Mouse (Mus musculus) embryonic facial prominence, embryonic 11.5 days (tissue): Measurements from ENCODE around the gene Gm13285. TPM values are rescaled to one million over a fixed set of nuclear protein-coding genes. Genes with fewer than 3 reads are reported as not detected.
A peak's percentile ranks its signal among the peaks of the same experiment; 100 is the strongest.
"Not testable (repeated sequence)": the region's sequence is repeated elsewhere in the genome, so short reads cannot be mapped to it uniquely, and the experiment has no call there.

Source experiments
- ATAC-seq: fragments of 200-750 bp; cut with Nextera tagmentation; replicated peaks from 2 replicates; pipeline ENCODE4 v1.8.0; 2017; ENCODE audit warnings: low read depth; ENCODE audit not compliant: insufficient number of reproducible peaks, low FRiP score, low TSS enrichment
- DNase-seq: peaks from one replicate; pipeline ENCODE4 v3.0.0-alpha.2; 2015; ENCODE audit warnings: low spot score
- H3K27ac ChIP-seq: fragments of 300-500 bp; sonication (generic); replicated peaks from 2 replicates; pipeline ENCODE4 v1.5.1; 2014; ENCODE audit warnings: mild to moderate bottlenecking, low read depth, low read length, control low read depth
- H3K27me3 ChIP-seq: fragments of 300-500 bp; sonication (generic); 2 replicates; pipeline ENCODE4 v1.6.1; 2014; ENCODE audit warnings: mild to moderate bottlenecking, low read length, moderate library complexity, mixed read lengths; ENCODE audit not compliant: control insufficient read depth, insufficient read depth
- H3K36me3 ChIP-seq: fragments of 300-500 bp; sonication (generic); replicated peaks from 2 replicates; pipeline ENCODE4 v1.6.1; 2014; ENCODE audit warnings: low read depth, mild to moderate bottlenecking, low read length, moderate library complexity, mixed read lengths; ENCODE audit not compliant: control insufficient read depth, insufficient read depth
- H3K4me1 ChIP-seq: fragments of 300-500 bp; sonication (generic); 2 replicates; pipeline ENCODE4 v1.6.1; 2014; ENCODE audit warnings: low read length, mixed read lengths; ENCODE audit not compliant: control insufficient read depth, insufficient read depth
- H3K4me2 ChIP-seq: fragments of 300-500 bp; sonication (generic); 2 replicates; pipeline ENCODE4 v1.6.1; 2014; ENCODE audit warnings: low read depth, mild to moderate bottlenecking, control low read depth, low read length, moderate library complexity
- H3K4me3 ChIP-seq: fragments of 300-500 bp; sonication (generic); 2 replicates; pipeline ENCODE4 v1.5.1; 2014; ENCODE audit warnings: low read depth, low read length, control low read depth
- H3K9ac ChIP-seq: fragments of 300-500 bp; sonication (generic); replicated peaks from 2 replicates; pipeline ENCODE4 v1.6.1; 2014; ENCODE audit warnings: mild to moderate bottlenecking, control low read depth, low read length
- H3K9me3 ChIP-seq: fragments of 300-500 bp; sonication (generic); replicated peaks from 2 replicates; pipeline ENCODE4 v1.6.1; 2016; ENCODE audit warnings: mild to moderate bottlenecking, low read length, inconsistent platforms, mixed read lengths; ENCODE audit not compliant: control insufficient read depth
- WGBS: fragments of 180-500 bp; shearing (Covaris S2); extraction: QIAGEN DNeasy Blood & Tissue Kit; methylation state at CpG from one replicate; pipeline ENCODE4 v1.1.7; 2014; 5-methylcytosine and 5-hydroxymethylcytosine counted together
- polyA plus RNA-seq: library from polyadenylated mRNA; unstranded; fragments of >200 nt; fragmentation: Nextera tagmentation; extraction: Ambion mirVana; gene quantifications from 2 replicates; pipeline ENCODE4 v1.2.1, GENCODE M21; 2014

Gene Gm13285
- polyA plus RNA-seq, 1 experiment from 2014 or later, result 0.86 TPM

- H3K27me3 ChIP-seq, H3K9me3 ChIP-seq, H3K9ac ChIP-seq, H3K36me3 ChIP-seq, H3K4me1 ChIP-seq, ATAC-seq, DNase-seq, H3K4me3 ChIP-seq, H3K4me2 ChIP-seq, H3K27ac ChIP-seq: not testable (repeated sequence)
- no CpG with 5 or more reads among the region's 8 CpGs for WGBS
These were observed 5.8 kb downstream of the Gm13285 start, which contains the start of gene Gm13288 for GRCm38 (mm10) chr4:88805231-88805630. Gm13288 (plus strand) TSS chr4:88805531.

DNA sequence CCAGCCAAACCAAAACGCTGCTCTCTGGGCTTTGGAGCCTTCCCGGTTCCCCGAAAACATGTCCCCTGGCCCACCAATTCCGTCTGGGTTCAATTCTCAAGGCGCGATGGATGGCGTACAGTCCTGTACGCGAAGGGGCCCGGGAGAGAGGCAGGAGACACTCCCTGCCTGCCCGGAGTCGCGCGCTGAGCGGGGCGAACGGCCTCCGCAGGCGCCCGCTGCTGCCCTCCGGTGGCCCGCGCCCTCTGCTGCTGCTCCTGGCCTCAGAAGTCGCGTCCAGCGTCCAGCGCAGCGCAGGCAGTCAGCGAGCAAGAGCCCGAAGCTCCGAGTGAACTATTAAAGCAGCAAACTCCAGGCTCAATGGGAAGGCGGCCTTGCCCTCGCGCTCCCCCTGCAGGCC, 6.3 kb downstream of the Gm13285 start:
- WGBS, result no CpG with 5 or more reads among the region's 34 CpGs
- not testable (repeated sequence) for H3K4me3 ChIP-seq, H3K27me3 ChIP-seq, H3K4me2 ChIP-seq, H3K27ac ChIP-seq, ATAC-seq, H3K4me1 ChIP-seq, H3K9me3 ChIP-seq, H3K36me3 ChIP-seq, DNase-seq, H3K9ac ChIP-seq

GRCm38 (mm10) chr4:88815928-88816327, 16.5 kb downstream of the Gm13285 start, which contains the start of gene Ifna7:
Ifna7 (plus strand) TSS chr4:88816228.
- Histone ChIP-seq H3K4me3 (no peak within 1 kb of the TSS), H3K36me3 (no peaks in the 10 kb centered on the region), H3K27ac (no peak within 1 kb of the TSS), H3K27me3 (no peaks in the 10 kb centered on the region), H3K4me1 (no peaks in the 10 kb centered on the region), H3K9me3 (no peaks in the 10 kb centered on the region), H3K4me2 (no peak within 1 kb of the TSS), H3K9ac (no peak within 1 kb of the TSS)
- WGBS, result 68% methylated on average over 3 of the region's 3 CpGs
- no peak for DNase-seq
- no peak for ATAC-seq

DNA sequence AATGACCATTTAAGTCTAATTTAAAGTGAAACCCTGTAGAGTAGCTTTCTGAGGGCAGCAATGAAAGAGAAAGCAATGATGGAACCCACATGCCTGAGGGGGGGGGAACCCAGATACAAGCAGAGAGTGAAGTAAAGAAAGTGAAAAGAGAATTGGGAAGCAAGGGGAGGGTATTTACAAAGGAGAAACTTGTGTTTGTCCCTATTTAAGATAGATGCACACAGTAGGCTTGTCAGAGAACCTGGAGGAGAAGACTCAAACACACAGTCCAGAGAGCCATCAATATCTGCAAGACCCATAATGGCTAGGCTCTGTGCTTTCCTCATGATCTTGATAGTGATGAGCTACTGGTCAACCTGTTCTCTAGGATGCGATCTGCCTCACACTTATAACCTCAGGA, 20.2 kb downstream of the Gm13285 start, which contains the start of gene Ifna11:
Ifna11 (plus strand) TSS at position 301 of the 400 bp plus-strand sequence.
- H3K4me3 ChIP-seq, result no peak within 1 kb of the TSS
- ATAC-seq (no peak), DNase-seq (no peak)
- no peaks in the 10 kb centered on the region for H3K9me3 ChIP-seq
- H3K36me3 ChIP-seq, result no peaks in the 10 kb centered on the region
- no peak within 1 kb of the TSS for H3K9ac ChIP-seq
- no peaks in the 10 kb centered on the region for H3K27me3 ChIP-seq
- H3K4me2 ChIP-seq, result no peak within 1 kb of the TSS
- H3K4me1 ChIP-seq, result no peaks in the 10 kb centered on the region
- no peak within 1 kb of the TSS for H3K27ac ChIP-seq
- 87% methylated on average over 1 of the region's 1 CpGs for WGBS

DNA sequence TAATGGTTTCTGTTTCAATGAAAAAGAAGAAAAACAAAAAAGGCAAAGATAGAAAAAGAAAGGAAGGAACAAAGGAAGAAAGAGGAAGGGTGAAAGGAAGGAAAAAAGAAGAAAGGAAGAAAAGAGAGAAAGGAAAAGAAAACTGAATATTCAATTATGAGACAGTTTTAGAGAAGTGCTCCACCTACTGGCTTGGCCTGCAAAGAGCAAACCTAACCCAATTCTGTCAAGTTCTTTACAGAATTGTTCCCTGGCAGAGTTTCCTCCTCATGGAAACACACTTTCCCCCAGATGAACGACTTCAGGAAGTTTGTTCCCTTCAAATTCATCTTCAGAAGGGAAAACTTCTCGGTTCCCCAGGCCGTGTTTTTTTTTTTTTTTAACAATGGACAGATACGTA, 23.5 kb downstream of the Gm13285 start:
- WGBS, result 24% methylated on average over 4 of the region's 4 CpGs
- DNase-seq, result peak; percentile 39
- H3K27me3 ChIP-seq, result no peaks in the 10 kb centered on the region
- H3K4me1 ChIP-seq, result no peaks in the 10 kb centered on the region
- no peaks in the 10 kb centered on the region for H3K9me3 ChIP-seq
- H3K27ac ChIP-seq, result no peak overlapping the region
- no peak overlapping the region for H3K9ac ChIP-seq
- H3K4me2 ChIP-seq, result no peak overlapping the region
- no peaks in the 10 kb centered on the region for H3K36me3 ChIP-seq
- no peak for ATAC-seq
- H3K4me3 ChIP-seq, result no peak overlapping the region

DNA sequence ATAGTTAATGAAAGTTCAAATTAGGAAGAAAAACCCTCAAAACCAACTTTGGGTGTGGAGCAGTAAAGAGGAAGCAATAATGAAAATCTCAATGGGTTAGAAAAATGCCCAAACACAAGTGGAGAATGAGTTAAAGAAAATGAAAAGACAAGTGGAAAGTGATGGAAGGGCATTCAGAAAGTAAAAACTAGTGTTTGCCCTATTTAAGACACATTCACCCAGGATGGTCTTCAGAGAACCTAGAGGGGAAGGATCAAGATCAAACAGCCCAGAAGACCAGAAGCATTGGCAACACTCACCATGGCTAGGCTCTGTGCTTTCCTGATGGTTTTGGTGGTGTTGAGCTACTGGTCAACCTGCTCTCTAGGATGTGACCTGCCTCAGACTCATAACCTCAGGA, 27.7 kb downstream of the Gm13285 start, which contains the start of gene Ifna6:
Ifna6 (plus strand) TSS at position 301 of the 400 bp plus-strand sequence.
- not testable (repeated sequence) for H3K27me3 ChIP-seq, H3K4me1 ChIP-seq, DNase-seq, H3K27ac ChIP-seq, H3K4me2 ChIP-seq, H3K36me3 ChIP-seq, H3K9me3 ChIP-seq, H3K4me3 ChIP-seq, H3K9ac ChIP-seq, ATAC-seq

DNA sequence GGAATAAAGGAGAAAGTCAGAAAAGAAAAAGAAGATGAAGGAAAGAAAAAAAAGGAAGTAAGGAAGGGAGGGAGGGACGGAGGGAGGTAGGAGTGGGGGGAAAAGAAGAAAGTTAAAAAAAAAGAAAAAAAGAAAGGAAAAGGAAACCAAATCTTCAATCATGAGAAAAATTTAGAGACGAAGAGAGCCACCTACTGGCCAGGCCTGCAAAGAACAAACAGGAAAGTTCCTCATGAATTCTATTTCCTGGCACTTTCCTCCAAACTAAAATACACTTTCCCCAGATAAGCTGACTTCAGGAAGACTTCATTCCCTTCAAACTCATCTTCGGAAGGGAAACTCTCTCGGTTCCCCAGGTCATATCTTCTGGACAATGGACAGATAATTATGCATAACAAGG, 31.1 kb downstream of the Gm13285 start:
- no peaks in the 10 kb centered on the region for H3K4me1 ChIP-seq
- 30% methylated on average over 4 of the region's 4 CpGs for WGBS
- no peak overlapping the region for H3K4me2 ChIP-seq
- H3K36me3 ChIP-seq, result no peaks in the 10 kb centered on the region
- no peaks in the 10 kb centered on the region for H3K27me3 ChIP-seq
- DNase-seq (peak; percentile 59), ATAC-seq (no peak)
- H3K27ac ChIP-seq, result no peak overlapping the region
- H3K9me3 ChIP-seq, result no peaks in the 10 kb centered on the region
- no peak overlapping the region for H3K4me3 ChIP-seq
- no peak overlapping the region for H3K9ac ChIP-seq

- not testable (repeated sequence) for DNase-seq, H3K9ac ChIP-seq, H3K36me3 ChIP-seq, H3K4me2 ChIP-seq, H3K27me3 ChIP-seq, H3K4me3 ChIP-seq, H3K4me1 ChIP-seq, ATAC-seq, H3K9me3 ChIP-seq, H3K27ac ChIP-seq
- 80% methylated on average over 1 of the region's 1 CpGs for WGBS
These were observed 35.8 kb downstream of the Gm13285 start, which contains the start of gene Ifna5 for GRCm38 (mm10) chr4:88835225-88835624. Ifna5 (plus strand) TSS chr4:88835525.
